Mouse (Mus musculus) gonadal fat pad, adult 2 months (tissue): ENCODE results near the gene Atxn3. TPM values are rescaled to one million over a fixed set of nuclear protein-coding genes. Genes with fewer than 3 reads are reported as not detected.

Experiments used
- DNase-seq: peaks from one replicate; pipeline ENCODE4 v3.0.0-alpha.2; 2012; ENCODE audit warnings: low read depth
- polyA plus RNA-seq: library from polyadenylated mRNA; depleted of rRNA; stranded (reverse); fragments of >200 nt; gene quantifications from 2 replicates; pipeline ENCODE4 v1.2.3, GENCODE M21; 2012; rRNA removed

Gene Atxn3
- polyA plus RNA-seq, 1 experiment: 6.0 TPM

DNA sequence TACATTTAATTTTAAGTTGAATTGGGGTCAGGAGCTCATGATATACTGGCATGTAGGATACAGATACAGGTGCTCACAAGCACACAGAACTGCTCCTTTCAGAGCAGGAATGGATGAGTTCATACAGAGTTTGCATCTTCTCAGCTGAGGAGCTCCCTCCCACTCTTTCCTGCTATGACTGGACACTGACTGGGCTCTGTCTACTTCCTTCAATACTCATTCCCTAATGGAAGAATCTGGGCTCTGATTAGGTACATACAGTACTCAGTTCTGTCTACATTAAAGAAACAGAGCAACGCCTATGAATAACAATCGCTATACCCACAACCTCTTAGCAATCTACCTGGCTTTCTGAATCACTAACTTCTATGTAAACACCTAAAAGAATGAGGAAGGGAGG is 65.2 kb downstream of the Atxn3 start:
- no peak for DNase-seq

DNA sequence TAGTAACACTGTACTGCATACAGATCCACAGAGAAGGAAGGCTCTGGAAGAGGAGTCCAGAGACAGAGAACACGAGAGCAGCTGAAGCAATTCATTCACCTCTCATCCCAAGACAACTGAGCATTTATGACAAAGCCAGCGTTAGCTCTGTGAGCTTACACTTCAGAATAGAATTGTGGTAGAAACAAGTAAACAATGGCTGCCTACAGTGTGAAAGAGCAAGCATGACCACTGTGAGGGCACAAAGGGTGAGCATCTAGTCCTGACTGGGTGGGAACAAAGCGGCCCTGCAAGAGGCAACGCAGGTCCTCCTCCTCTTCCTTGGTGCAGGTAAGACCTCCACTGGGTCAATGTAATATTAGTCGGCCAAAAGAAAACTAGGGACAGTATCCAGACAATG is 67.0 kb downstream of the Atxn3 start:
- no peak for DNase-seq

DNA sequence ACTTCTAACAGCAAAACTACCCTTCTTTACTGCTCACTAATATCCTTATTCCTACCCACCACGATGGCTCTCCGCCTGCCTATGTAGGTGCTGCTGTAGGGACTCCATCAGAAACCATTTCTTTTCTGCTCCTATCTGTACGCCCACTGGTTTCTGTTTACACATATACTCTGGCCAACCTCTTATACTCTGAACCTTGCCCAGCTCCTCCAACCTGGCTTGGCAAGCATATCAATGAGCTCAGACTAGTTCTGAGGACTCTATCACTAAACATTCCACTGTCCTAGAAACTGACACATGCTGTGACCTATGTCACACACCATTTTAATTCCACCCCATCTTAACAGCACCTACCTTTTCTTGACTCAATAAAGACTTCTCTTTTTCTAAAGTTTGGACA is 68.7 kb downstream of the Atxn3 start:
- DNase-seq: no peak

DNA sequence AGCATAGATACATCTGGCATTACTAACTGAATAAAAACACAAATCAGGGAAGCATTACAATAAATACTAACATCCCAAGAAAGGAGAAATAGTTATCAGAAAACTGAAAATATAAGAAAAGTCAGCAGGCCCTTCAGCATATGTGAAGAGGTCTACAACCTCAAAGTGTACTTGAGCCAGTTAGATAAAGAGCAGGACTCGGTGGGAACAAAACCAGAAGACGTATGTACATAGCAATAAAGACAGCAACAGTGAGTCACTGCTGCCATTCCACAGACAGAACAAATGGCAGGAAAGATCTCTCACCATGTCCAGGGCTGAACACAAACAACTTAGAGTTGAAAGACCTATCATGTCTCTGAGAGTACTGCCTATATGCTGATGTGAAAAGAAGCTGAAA is 69.7 kb downstream of the Atxn3 start:
- no peak for DNase-seq

DNA sequence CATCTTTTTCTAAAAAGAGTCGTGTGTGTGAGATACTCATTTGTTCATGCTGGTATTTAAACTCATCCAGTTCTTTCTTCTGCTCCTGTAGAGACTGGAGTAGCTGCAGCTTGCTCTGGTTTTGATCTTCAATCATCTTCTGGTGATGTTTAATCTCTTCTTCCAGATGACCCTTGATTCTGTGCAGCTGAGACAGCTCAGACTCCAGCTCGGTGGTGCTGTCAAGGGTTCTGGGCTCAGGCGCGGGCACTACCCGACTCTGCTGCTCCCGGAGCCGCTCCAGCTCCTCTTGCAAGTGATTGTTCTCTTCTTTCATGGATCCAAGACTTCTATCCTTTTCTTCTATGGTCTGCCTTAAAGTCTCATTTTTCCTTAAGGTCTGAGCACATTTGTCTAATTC is 73.1 kb downstream of the Atxn3 start:
- no peak for DNase-seq

DNA sequence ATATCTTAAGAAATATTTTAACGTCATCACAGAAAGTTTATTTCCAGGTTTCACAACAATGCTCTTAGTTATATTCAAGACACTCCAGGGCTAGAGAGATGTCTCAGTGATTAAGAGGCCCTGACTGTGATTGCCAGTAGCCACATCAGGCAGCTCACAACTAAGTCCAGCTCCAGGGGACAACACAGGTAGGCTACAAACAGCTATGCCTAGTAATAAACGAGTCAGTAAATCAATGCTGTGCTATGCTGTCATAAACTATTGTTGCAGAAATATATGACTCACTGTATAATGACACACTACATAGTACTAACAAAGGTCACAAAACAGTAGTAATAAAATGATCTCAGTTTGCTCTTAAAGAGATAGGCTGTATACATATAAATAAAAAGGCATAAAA is 81.7 kb downstream of the Atxn3 start:
- DNase-seq: peak; percentile 81

DNA sequence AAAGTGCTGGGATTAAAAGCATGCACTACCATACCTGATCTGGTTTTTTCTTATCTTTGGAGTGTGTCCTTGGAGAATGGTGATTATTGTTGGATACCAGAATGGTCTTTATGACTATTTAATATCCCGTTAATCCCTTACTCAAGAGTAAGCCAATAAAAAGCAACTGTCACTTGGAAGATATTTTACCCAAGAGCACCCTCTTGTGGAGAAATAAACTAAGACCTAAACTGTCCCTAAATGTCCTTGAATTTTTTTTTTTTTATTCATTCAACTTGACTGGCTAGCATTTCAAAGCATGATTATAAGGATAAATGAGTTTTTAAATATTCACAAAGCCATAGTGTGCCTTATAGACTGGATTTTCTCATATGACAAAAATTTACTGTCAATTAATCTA is 82.9 kb downstream of the Atxn3 start:
- DNase-seq: no peak

Other genes starting within 250 kb of the Atxn3 start
- 0.68 and 1.4 TPM in 2 replicates for gene Tc2n, start 239.7 kb downstream of the Atxn3 start, polyA plus RNA-seq
- gene Fbln5, start 139.2 kb downstream of the Atxn3 start, polyA plus RNA-seq: 69.0 and 85.6 TPM in 2 replicates
- 5.3 and 5.6 TPM in 2 replicates for gene Trip11, start 45.0 kb downstream of the Atxn3 start, polyA plus RNA-seq
- gene Cpsf2, start 17.7 kb upstream of the Atxn3 start, polyA plus RNA-seq: 3.9 and 4.2 TPM in 2 replicates
- gene Slc24a4, start 170.5 kb upstream of the Atxn3 start, polyA plus RNA-seq: 0.39 and 0.43 TPM in 2 replicates